Mouse (Mus musculus) megakaryocyte, embryonic 14.5 days (primary cell): ENCODE data around the gene Mylk2.

ENCODE experiments used
- FLI1 ChIP-seq: IDR thresholded peaks from 2 replicates; pipeline ENCODE4 v1.6.1; 2012; ENCODE audit warnings: low read length, inconsistent platforms, mixed read lengths
- GATA1 ChIP-seq: IDR thresholded peaks from 3 replicates; pipeline ENCODE4 v1.6.1; 2012; ENCODE audit warnings: mixed read lengths, low read length, inconsistent platforms, borderline replicate concordance

- TF ChIP-seq GATA1 (no peak), FLI1 (no peak)
Measured at GRCm38 (mm10) chr2:152958116-152958515, 47.0 kb downstream of the Mylk2 start.
